Mouse (Mus musculus) right cerebral cortex, postnatal 36 days (tissue): Measurements from ENCODE around the gene Iqsec1.

Experiments used
- DNase-seq, 2 experiments: peaks; one replicate each; pipeline ENCODE4 v3.0.0; 2022; ENCODE audit warnings: low spot score in 2 of 2, mixed read lengths in 1 of 2

Gene Iqsec1

DNA sequence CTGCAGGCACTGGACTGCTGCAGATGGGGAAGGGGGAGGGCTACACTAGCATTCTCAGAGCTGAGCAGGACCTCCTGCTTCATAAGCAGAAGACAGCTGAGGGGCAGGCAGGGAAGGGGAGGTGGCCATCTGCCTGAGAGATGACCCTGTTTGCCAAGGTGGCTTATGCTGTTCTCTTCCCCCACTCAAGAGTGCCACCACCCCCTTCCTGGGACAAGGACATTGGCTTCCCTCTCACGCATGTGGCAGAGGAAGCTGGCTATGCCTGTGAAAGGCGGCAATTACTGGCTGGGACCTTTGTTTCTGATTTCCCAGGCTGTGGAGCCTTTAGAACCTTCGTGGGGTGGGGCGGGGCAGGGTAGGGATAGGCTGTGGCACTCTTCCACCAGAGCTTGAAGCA lies 204.5 kb downstream of the Iqsec1 start:
- DNase-seq = no peak

DNA sequence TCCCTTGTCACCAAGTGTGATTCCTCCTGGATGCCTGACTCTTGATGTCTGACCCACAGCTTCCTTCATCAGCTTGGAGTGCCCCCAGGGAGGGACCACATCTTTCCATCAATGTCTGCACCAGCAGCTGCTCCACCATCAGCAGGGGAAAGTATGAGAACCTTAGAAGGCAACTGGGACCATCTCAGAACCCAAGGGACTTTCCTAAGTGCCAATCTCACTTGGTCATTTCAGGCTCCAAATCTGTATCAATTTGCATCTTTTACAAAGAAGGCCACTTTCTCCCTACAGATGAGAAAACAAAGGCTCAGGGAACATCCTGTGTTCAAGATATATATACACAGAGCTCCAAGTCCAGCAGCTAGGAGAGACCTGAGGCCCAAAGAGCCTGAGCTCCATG lies 205.3 kb downstream of the Iqsec1 start:
- DNase-seq = no peak

GRCm38 (mm10) chr6:90781921-90782770 lies 206.3 kb downstream of the Iqsec1 start:
- DNase-seq = peak; percentile 69 to 76

DNA sequence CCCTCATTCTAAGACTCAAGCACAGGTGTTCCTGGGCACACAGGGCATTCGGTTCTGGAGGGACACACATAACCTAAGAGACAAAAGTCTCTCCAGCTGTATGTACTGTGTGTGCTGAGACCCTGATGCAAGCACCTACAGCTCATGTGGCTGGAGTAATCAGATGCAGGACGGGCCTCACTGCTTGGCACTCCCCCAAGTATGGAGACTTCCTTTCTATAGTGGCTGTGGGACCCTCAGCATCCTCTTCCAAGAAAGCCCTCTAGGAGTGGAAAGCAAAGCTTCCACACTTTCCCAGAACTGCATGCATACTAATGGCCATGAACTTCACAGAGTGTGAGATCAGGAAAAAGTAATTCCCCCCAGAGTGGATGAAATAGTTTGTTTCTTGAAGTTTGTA lies 208.0 kb downstream of the Iqsec1 start:
- no peak for DNase-seq

DNA sequence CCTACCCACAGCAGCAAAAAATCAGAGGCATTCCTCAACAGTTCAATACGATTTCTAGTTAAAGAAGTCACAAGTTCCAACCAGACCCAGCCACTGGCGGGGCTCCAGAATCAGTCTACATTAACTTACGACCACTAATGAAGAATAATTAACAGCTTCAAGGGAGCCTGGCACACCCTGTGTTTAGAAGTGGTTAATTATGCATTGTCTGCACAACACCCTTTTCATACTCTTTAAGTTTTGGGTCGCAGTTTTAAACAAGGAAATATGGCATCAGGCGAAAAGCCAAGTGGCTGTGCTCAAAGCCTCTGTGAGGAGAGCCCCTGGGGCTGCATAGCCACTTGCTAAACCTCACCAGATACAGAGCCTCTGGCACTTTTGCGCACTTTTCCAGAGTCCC lies 209.6 kb downstream of the Iqsec1 start:
- DNase-seq = no peak

DNA sequence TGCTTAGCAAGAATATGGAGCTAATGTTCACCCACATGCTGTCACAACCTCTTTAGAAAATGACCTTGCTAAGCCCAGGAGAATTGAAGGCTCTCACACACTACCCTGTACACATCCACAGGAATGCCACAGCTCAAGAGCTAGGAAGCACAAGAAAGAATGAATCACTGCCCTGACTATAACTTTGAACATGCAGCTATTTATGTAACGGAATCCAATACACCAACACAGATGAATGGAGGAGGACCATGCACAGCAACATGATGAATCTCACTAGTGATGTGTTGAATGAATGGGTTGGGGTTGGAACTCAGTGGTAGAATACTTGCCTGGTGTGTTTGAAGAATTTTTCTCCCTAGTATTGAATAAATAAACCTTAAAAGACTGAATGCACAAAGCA lies 211.2 kb downstream of the Iqsec1 start:
- no peak for DNase-seq

- no peak for DNase-seq
Observed at GRCm38 (mm10) chr6:90775606-90776005, 212.9 kb downstream of the Iqsec1 start.

- DNase-seq = no peak
Observed at GRCm38 (mm10) chr6:90773811-90774233, 214.7 kb downstream of the Iqsec1 start.

DNA sequence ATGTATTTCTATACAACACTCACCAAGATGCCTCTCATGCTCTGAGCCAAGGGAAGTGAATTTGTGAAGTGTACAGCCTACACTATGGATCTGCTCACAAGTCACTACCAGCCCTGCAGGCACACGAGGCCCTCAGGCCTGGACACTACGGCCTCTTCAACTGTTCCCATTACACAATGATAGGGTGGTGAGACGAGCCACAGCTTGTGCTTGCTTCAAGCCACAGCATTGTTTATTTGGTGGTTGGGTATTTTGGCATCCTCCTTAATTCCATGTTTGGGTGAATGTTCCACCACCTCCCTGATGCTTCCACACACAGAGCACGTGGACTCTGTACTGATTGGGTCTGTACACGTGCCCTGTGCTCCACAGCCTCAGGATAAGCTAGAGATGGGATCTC lies 216.4 kb downstream of the Iqsec1 start:
- DNase-seq = no peak

DNA sequence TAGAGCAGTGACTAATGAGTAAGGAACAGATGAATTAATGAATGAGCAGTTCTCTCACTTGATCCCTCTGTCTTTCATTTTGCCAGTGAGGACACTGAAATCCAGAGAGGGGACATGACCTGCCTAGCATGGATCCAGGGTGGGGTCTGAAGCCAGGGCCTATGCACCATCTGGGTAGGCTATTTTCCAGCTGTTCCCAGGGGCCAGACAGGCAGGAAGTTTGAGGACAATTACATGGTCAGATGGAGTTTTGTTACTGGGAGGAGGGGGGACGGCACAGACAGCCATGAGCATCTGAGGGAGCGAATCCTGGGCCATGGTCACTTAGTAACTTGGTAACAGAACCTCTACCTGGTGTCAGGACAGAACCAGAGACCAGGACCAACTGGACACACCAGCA lies 220.0 kb downstream of the Iqsec1 start:
- DNase-seq = no peak

- DNase-seq = no peak
Observed at GRCm38 (mm10) chr6:90767874-90768273, 220.6 kb downstream of the Iqsec1 start.

GRCm38 (mm10) chr6:90764753-90765152 lies 223.7 kb downstream of the Iqsec1 start:
- DNase-seq = no peak

GRCm38 (mm10) chr6:90763959-90764591 lies 224.4 kb downstream of the Iqsec1 start:
- DNase-seq = peak in 1 of 2 experiments; percentile 35

- DNase-seq = no peak
Observed at GRCm38 (mm10) chr6:90763295-90763694, 225.2 kb downstream of the Iqsec1 start.

GRCm38 (mm10) chr6:90762120-90762736 lies 226.3 kb downstream of the Iqsec1 start:
- no peak for DNase-seq

GRCm38 (mm10) chr6:90761301-90762056 lies 227.0 kb downstream of the Iqsec1 start:
- no peak for DNase-seq

DNA sequence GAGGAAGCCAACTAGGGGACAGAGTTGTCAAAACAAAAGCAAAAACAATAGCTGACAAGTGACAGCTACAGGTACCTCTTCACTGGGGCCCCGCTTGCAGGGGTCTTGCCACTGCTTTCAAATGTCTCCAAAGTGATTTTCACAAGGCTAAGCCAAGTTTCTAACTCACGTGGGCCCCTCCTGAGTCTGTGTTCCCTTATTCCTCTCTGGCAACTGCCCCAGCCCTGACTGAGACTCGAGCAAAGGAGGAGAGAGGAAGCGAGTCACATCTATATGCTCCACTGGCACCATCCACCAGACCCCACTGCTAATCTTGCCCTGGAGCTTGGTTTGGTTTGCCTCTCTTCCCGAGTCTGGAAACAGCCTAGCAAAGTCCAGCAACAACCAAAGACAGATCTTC lies 227.6 kb downstream of the Iqsec1 start:
- DNase-seq = no peak

GRCm38 (mm10) chr6:90759754-90760153 lies 228.7 kb downstream of the Iqsec1 start:
- DNase-seq = no peak

DNA sequence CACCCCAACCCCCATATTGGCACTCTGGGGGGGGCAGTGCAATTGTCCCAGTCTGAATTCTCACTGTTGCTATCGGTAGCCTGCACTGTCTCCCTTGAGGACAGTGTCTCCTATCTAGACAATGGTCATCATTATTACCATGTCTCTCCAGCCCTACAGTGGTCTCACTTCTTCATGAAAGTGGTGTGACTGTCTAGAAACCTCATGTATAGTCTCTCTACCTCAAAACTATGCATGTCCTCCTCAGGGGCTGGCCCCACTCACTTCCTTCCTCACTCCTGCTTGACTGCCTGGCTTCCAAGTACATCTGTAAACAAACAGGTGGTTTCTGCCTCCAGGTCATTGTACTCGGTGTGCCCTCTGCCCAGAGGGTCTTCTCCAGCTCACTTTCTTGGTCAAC lies 230.3 kb downstream of the Iqsec1 start:
- no peak for DNase-seq

GRCm38 (mm10) chr6:90757427-90757883 lies 231.0 kb downstream of the Iqsec1 start:
- DNase-seq = no peak

DNA sequence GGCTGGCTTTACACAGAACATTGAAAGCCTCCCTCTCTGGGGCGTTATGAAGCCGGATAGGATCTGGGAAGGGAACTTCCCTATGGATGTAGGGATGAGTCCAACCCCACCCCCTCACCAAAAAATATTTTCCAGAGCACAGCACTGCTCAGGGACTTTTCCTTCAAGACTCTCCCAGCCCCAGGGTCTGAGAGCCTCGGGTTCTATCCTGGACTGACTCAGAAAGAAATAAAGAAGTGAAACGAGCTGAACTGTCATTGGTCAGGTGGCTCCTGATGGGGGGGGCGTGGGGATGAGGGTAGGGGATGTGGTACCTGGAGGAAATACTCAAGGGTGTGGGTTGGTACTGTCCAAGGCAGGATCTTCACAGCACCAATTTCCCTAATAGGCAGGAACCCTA lies 231.9 kb downstream of the Iqsec1 start:
- DNase-seq = no peak

GRCm38 (mm10) chr6:90755613-90755941 lies 232.9 kb downstream of the Iqsec1 start:
- DNase-seq = no peak
